Mouse (Mus musculus) limb, embryonic 13.5 days (tissue): Measurements from ENCODE around the gene Fam57b. TPM values are rescaled to one million over a fixed set of nuclear protein-coding genes. Genes with fewer than 3 reads are reported as not detected.
A peak's percentile ranks its signal among the peaks of the same experiment; 100 is the strongest.

Experiments
- ATAC-seq: fragments of 200-750 bp; cut with Nextera tagmentation; 2 replicates; pipeline ENCODE4 v1.8.0; 2017; ENCODE audit warnings: low read depth, moderate number of reproducible peaks, moderate TSS enrichment; ENCODE audit not compliant: low FRiP score
- H3K27ac ChIP-seq: fragments of 300-500 bp; sonication (generic); 2 replicates; pipeline ENCODE4 v1.5.1; 2015; ENCODE audit warnings: inconsistent platforms, mild to moderate bottlenecking, moderate library complexity
- H3K27me3 ChIP-seq: fragments of 300-500 bp; sonication (generic); 2 replicates; pipeline ENCODE4 v1.6.1; 2015; ENCODE audit warnings: mild to moderate bottlenecking, inconsistent platforms
- H3K36me3 ChIP-seq: fragments of 300-500 bp; sonication (generic); 2 replicates; pipeline ENCODE4 v1.6.1; 2015; ENCODE audit warnings: inconsistent platforms, mild to moderate bottlenecking, moderate library complexity
- H3K4me1 ChIP-seq: fragments of 300-500 bp; sonication (generic); 2 replicates; pipeline ENCODE4 v1.6.1; 2015; ENCODE audit warnings: inconsistent platforms
- H3K4me2 ChIP-seq: fragments of 300-500 bp; sonication (generic); replicated peaks from 2 replicates; pipeline ENCODE4 v1.6.1; 2015; ENCODE audit warnings: inconsistent platforms, mild to moderate bottlenecking, moderate library complexity
- H3K4me3 ChIP-seq: fragments of 300-500 bp; sonication (generic); 2 replicates; pipeline ENCODE4 v1.5.1; 2015; ENCODE audit warnings: moderate library complexity, mild to moderate bottlenecking, inconsistent platforms
- H3K9ac ChIP-seq: fragments of 300-500 bp; sonication (generic); 2 replicates; pipeline ENCODE4 v1.6.1; 2015; ENCODE audit warnings: mild to moderate bottlenecking, inconsistent platforms
- H3K9me3 ChIP-seq: fragments of 300-500 bp; sonication (generic); 2 replicates; pipeline ENCODE4 v1.6.1; 2016; ENCODE audit warnings: inconsistent platforms
- WGBS: fragments of 180-500 bp; shearing (Covaris S2); methylation state at CpG from one replicate; pipeline ENCODE4 v1.1.7; 2015; 5-methylcytosine and 5-hydroxymethylcytosine counted together
- polyA plus RNA-seq: library from polyadenylated mRNA; unstranded; fragments of >200 nt; fragmentation: Nextera tagmentation; extraction: Ambion mirVana; gene quantifications from 2 replicates; pipeline ENCODE4 v1.2.1, GENCODE M21; 2015

Gene Fam57b
- polyA plus RNA-seq, 1 experiment from 2014 or later: 0.18 TPM

GRCm38 (mm10) chr7:126847421-126848398, 50.2 kb downstream of the Fam57b start:
- peaks cover 20% of the 10 kb centered on the region for H3K4me1 ChIP-seq
- no peak overlapping the region for H3K27ac ChIP-seq
- H3K36me3 ChIP-seq: peaks cover 12% of the 10 kb centered on the region
- 1% methylated on average over 54 of the region's 74 CpGs for WGBS
- H3K9me3 ChIP-seq: no peaks in the 10 kb centered on the region
- peak overlapping the region; percentile 99 for H3K4me2 ChIP-seq
- peak overlapping the region; percentile 59 for H3K4me3 ChIP-seq
- peak; percentile 49; the same call in 1 of the 2 replicates for ATAC-seq
- H3K9ac ChIP-seq: peak overlapping the region; percentile 70
- H3K27me3 ChIP-seq: peaks cover 46% of the 10 kb centered on the region

- Histone ChIP-seq H3K9me3 (no peaks in the 10 kb centered on the region), H3K36me3 (peaks cover 23% of the 10 kb centered on the region), H3K9ac (peak overlapping the region; percentile 70), H3K27ac (no peak overlapping the region), H3K27me3 (peaks cover 46% of the 10 kb centered on the region), H3K4me1 (peaks cover 20% of the 10 kb centered on the region), H3K4me3 (peak overlapping the region; percentile 59), H3K4me2 (peak overlapping the region; percentile 99)
- 20% methylated on average over 10 of the region's 10 CpGs for WGBS
- ATAC-seq: no peak
These were observed 51.3 kb downstream of the Fam57b start for GRCm38 (mm10) chr7:126848794-126849193.

- Histone ChIP-seq H3K36me3 (peaks cover 37% of the 10 kb centered on the region), H3K4me2 (no peak overlapping the region), H3K9ac (no peak overlapping the region), H3K9me3 (no peaks in the 10 kb centered on the region), H3K4me1 (peaks cover 20% of the 10 kb centered on the region), H3K27me3 (peaks cover 46% of the 10 kb centered on the region), H3K27ac (no peak overlapping the region), H3K4me3 (no peak overlapping the region)
- WGBS: 85% methylated on average over 6 of the region's 6 CpGs
- no peak for ATAC-seq
These were observed 52.7 kb downstream of the Fam57b start for GRCm38 (mm10) chr7:126850161-126850560.

DNA sequence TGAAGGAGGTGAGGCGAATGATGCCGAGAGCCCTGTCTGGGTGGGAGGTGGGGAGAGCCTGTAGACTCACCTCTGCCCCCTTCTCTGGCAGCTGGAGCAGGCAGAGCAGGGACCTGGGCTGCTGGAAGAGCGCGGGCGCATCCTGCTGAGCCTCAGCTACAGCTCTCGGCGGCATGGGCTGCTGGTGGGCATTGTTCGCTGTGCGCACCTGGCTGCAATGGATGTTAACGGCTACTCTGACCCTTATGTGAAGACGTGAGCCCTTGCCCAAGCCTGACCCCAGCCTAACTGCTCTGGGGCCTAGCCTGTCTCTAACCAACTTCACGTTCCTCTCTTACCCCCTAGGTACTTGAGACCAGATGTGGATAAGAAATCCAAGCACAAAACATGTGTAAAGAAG, 53.7 kb downstream of the Fam57b start:
- Histone ChIP-seq H3K27ac (no peak overlapping the region), H3K36me3 (peaks cover 47% of the 10 kb centered on the region), H3K4me2 (no peak overlapping the region), H3K4me3 (no peak overlapping the region), H3K9me3 (no peaks in the 10 kb centered on the region), H3K4me1 (peaks cover 20% of the 10 kb centered on the region), H3K9ac (no peak overlapping the region; the same call in 1 of the 2 replicates), H3K27me3 (peaks cover 46% of the 10 kb centered on the region)
- WGBS: 37% methylated on average over 12 of the region's 12 CpGs
- no peak for ATAC-seq

- no peak for ATAC-seq
These were observed 56.0 kb downstream of the Fam57b start for GRCm38 (mm10) chr7:126853454-126853853.

GRCm38 (mm10) chr7:126855641-126856040, 58.2 kb downstream of the Fam57b start:
- H3K36me3 ChIP-seq: peaks cover 84% of the 10 kb centered on the region
- no peak for ATAC-seq
- no peak overlapping the region for H3K27ac ChIP-seq
- WGBS: 86% methylated on average over 3 of the region's 3 CpGs
- H3K4me2 ChIP-seq: no peak overlapping the region
- peaks cover 2% of the 10 kb centered on the region for H3K4me1 ChIP-seq
- no peak overlapping the region for H3K4me3 ChIP-seq
- no peaks in the 10 kb centered on the region for H3K9me3 ChIP-seq
- H3K27me3 ChIP-seq: peaks cover 7% of the 10 kb centered on the region
- H3K9ac ChIP-seq: no peak overlapping the region

More at GRCm38 (mm10) chr7:126853454-126853853, 56.0 kb downstream of the Fam57b start:
- Histone ChIP-seq H3K27ac (no peak overlapping the region), H3K4me1 (peaks cover 6% of the 10 kb centered on the region), H3K9me3 (no peaks in the 10 kb centered on the region), H3K27me3 (peaks cover 28% of the 10 kb centered on the region), H3K9ac (no peak overlapping the region), H3K4me3 (no peak overlapping the region), H3K4me2 (no peak overlapping the region), H3K36me3 (peaks cover 70% of the 10 kb centered on the region)
- 95% methylated on average over 5 of the region's 5 CpGs for WGBS

DNA sequence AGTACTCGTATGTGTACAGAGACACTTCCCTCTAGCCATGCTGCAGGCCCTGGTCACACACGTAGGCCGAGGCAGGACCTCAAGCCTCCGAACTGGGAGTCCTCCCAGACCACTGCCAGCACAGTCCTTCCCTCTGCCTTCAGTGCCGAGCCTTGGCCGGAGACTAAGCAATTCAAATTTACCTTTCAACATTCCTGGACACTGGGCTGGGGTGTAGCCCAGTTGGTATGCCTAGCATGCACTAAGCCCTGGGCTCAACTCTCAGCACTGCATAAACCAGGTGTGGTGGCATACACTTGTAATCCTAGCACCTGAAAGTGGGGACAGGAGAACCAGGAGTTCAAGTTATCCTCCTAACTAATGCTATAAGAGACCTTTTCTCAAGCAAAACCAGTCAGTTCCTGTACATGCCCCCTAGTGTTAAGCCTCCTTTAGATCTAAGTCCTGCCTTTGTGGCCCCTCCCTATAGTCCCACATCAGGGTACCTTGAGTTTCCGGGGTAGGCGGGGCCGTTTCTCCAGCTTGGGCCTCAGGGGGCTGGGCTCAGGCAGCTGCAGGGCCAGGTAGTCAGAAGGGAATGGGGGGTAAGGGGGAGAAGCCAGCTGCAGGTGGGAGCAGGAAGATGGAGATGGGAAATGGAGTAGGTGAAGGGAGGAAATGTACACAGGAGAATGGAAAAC, 59.4 kb downstream of the Fam57b start:
- 72% methylated on average over 9 of the region's 9 CpGs for WGBS
- Histone ChIP-seq H3K36me3 (peaks cover 81% of the 10 kb centered on the region), H3K27me3 (no peaks in the 10 kb centered on the region), H3K9ac (no peak overlapping the region), H3K4me1 (peaks cover 9% of the 10 kb centered on the region), H3K4me2 (no peak overlapping the region), H3K9me3 (no peaks in the 10 kb centered on the region), H3K27ac (no peak overlapping the region), H3K4me3 (no peak overlapping the region)
- no peak for ATAC-seq

DNA sequence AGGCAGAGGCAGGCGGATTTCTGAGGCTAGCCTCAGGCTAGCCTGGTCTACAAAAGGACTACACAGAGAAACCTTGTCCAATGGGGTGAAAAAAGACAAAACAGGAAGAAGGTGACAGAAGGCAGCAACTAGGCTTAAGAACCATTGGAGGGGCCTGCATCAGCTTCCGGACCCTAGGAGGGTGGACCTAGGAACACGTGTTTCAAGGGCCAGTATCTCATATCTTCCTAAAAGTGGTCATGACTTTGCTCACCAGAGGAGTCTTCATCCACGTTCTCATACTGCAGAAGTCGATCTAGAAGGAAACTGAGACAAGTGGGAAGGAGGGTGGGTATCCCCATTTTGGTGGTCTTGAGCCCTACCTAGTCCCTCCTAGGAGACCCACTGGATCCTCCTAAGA, 63.5 kb downstream of the Fam57b start:
- 71% methylated on average over 5 of the region's 5 CpGs for WGBS
- Histone ChIP-seq H3K9ac (peak overlapping the region; percentile 82), H3K9me3 (no peaks in the 10 kb centered on the region), H3K27ac (no peak overlapping the region), H3K36me3 (peaks cover 62% of the 10 kb centered on the region), H3K4me2 (peak overlapping the region; percentile 88), H3K27me3 (no peaks in the 10 kb centered on the region), H3K4me3 (peak overlapping the region; percentile 75), H3K4me1 (peaks cover 29% of the 10 kb centered on the region)
- no peak for ATAC-seq

DNA sequence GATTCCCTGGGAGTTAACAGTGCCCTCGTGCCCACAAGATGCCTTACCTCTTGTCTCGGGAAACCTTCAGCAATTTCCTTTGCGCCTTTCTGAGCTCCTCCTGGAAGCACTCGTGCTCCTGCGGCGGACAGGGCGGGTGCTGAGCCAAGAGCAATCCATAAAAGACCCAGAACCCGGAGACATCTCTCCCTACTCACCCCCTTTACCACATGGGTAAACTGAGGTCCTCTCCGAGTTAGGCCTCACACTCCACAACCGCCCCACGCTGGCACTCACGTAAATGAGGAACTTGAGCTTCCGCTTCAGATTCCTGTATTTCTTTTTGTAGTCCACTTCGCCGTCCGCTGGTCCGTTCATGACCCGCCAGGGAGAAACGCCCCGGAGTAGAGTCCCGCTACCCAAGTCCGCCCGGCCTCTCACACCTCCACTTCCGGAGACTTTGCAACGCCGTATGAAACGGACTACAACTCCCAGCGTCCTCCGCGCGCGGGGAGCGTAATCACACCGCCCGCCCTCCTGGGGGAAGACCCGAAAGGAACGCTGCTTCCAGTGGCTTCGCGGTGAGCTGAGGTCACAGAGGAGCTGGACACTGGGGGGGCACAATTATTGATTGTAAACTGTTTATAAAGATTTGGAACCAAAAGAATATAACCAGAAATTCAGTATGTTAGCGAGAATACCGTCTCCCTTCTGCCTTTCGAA, 64.1 kb downstream of the Fam57b start, which contains the start of gene Hirip3:
TSS of gene Hirip3 (plus strand) at position 544 of the 702 bp plus-strand sequence.
- Histone ChIP-seq H3K4me2 (peak within 1 kb of the TSS; percentile 88), H3K9ac (peak within 1 kb of the TSS; percentile 82), H3K27ac (peak within 1 kb of the TSS; percentile 84), H3K4me1 (peaks cover 29% of the 10 kb centered on the region), H3K36me3 (peaks cover 62% of the 10 kb centered on the region), H3K9me3 (no peaks in the 10 kb centered on the region), H3K27me3 (no peaks in the 10 kb centered on the region), H3K4me3 (peak within 1 kb of the TSS; percentile 75)
- peak; percentile 92 for ATAC-seq
- under 1% methylated on average over 42 of the region's 42 CpGs for WGBS

DNA sequence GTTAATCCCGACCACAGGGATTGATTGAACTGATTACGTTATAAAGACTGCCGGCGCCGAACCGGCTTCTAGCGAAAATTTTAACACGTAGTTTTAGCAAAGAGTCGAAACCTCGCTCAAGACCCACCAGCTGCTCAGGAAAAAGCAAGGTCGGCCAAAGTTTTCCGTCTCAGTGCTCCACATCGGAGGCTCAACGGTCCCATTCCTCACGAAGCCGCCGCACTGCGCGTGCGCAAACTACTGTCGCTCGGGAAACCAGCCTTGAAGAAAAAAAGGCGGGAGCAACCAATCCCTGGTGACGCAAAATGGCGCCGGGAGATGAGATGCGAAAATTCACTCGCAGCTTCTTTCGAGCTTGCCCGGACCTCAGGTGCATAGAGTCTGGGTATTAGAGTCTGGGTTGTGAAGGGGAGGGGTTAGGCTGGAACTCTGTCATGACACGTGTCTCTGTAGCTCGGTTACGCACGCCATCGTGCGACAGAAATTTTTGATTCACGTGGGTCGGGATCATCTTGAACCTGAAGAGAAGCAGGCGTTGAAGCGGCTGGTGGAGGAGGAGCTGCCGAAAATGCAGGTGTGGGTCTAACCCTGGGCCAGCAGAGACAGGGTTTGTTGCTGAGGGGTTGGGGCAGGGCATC, 64.8 kb downstream of the Fam57b start, which contains the start of gene Ino80e:
TSS of gene Ino80e (minus strand) at position 231 of the 638 bp plus-strand sequence.
- under 1% methylated on average over 41 of the region's 41 CpGs for WGBS

GRCm38 (mm10) chr7:126863791-126864190, 66.3 kb downstream of the Fam57b start:
- no peaks in the 10 kb centered on the region for H3K27me3 ChIP-seq
- WGBS: 71% methylated on average over 6 of the region's 6 CpGs
- H3K36me3 ChIP-seq: peaks cover 62% of the 10 kb centered on the region

More for the DNA sequence above, 64.8 kb downstream of the Fam57b start, which contains the start of gene Ino80e:
- Histone ChIP-seq H3K4me1 (peaks cover 29% of the 10 kb centered on the region), H3K36me3 (peaks cover 62% of the 10 kb centered on the region), H3K27me3 (no peaks in the 10 kb centered on the region), H3K9me3 (no peaks in the 10 kb centered on the region), H3K4me3 (peak within 1 kb of the TSS; percentile 75), H3K4me2 (peak within 1 kb of the TSS; percentile 88), H3K9ac (peak within 1 kb of the TSS; percentile 82), H3K27ac (peak within 1 kb of the TSS; percentile 84)
- peak; percentile 75 for ATAC-seq

More at GRCm38 (mm10) chr7:126863791-126864190, 66.3 kb downstream of the Fam57b start:
- H3K4me3 ChIP-seq: peak overlapping the region; percentile 75
- no peaks in the 10 kb centered on the region for H3K9me3 ChIP-seq
- peak overlapping the region; percentile 82 for H3K9ac ChIP-seq
- H3K27ac ChIP-seq: peak overlapping the region; percentile 84; the same call in 1 of the 2 replicates
- peaks cover 29% of the 10 kb centered on the region for H3K4me1 ChIP-seq
- no peak for ATAC-seq
- peak overlapping the region; percentile 88 for H3K4me2 ChIP-seq
